Mouse (Mus musculus) heart, adult 2 months (tissue): ENCODE data around the gene Nlk.

ENCODE experiments used
- CTCF ChIP-seq: fragments of 200-600 bp; IDR thresholded peaks from 2 replicates; pipeline ENCODE4 v1.8.1; 2022; ENCODE audit warnings: antibody characterized with exemption, mild to moderate bottlenecking, moderate library complexity
- POLR2A ChIP-seq: fragments of 200-500 bp; IDR thresholded peaks from 2 replicates; pipeline ENCODE4 v1.6.1; 2011; ENCODE audit warnings: mild to moderate bottlenecking, low read depth, low read length, control low read depth; ENCODE audit not compliant: insufficient read depth

DNA sequence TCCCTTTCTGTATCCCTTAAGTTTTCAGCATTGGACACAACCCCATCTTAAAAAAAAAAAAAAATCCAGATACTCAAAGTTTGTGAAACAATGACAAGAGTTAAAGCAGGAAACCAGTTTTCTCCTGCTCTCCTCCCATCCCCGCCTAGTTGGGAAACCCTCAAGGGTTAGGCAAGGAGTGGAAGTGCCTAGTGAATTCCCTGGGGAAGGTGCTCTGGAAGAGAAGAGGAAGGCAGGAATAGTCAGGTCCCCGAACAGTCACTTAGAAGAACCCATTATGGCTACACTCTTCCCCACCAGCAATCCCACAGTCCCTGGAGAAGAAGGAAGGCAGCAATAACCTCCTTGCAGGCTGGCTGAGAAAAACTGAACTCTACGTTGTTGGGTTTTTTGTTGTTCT is 2.9 kb downstream of the Nlk start:
- TF ChIP-seq CTCF = no peak
- no peak for TF ChIP-seq POLR2A
